Mouse (Mus musculus) lung, adult 2 months (tissue): ENCODE measurements around the gene Hecw2.

Experiments used
- CTCF ChIP-seq: fragments of 200-500 bp; IDR thresholded peaks from 2 replicates; pipeline ENCODE4 v1.5.1; 2011; ENCODE audit warnings: mild to moderate bottlenecking, low read length, control low read depth; ENCODE audit not compliant: insufficient read depth
- POLR2A ChIP-seq: fragments of 200-500 bp; IDR thresholded peaks from 2 replicates; pipeline ENCODE4 v1.6.1; 2011; ENCODE audit warnings: low read depth, mild to moderate bottlenecking, control low read depth, low read length, borderline replicate concordance; ENCODE audit errors: extremely low read depth

DNA sequence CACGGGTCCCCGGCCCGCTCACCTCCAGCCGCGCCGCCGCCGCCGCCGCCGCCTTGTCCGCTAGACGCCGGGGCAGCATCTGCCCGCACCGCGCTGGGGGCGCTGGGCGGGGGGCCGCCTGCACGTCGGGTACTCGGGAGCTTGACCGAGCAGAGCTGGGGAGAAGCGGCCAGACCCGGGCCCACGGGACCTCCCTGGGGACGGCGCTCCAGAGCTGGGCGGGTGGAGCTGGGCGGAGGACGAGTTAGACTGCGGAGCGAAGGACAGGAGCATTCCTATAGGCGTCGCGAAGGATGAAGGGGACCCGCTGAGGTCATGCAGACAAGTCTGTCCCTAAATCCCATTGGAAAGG, at the start of gene Hecw2:
- TF ChIP-seq CTCF (no peak), POLR2A (no peak)
